Mouse (Mus musculus) E14TG2a.4 (cell line): ENCODE results near the gene Aspn.

ENCODE experiments used
- CTCF ChIP-seq: conservative IDR thresholded peaks from 2 replicates; pipeline ENCODE4 v1.5.1; 2014; ENCODE audit warnings: low read length
- NANOG ChIP-seq: IDR thresholded peaks from 2 replicates; pipeline ENCODE4 v1.6.1; 2014; ENCODE audit warnings: borderline replicate concordance, low read length, mixed read lengths

- TF ChIP-seq CTCF: no peak
- TF ChIP-seq NANOG: no peak
Observed at GRCm38 (mm10) chr13:49617021-49617420, 72.8 kb downstream of the Aspn start.
